Mouse (Mus musculus) hindbrain, postnatal 0 days (tissue): Measurements from ENCODE around the gene Cdon. TPM values are rescaled to one million over a fixed set of nuclear protein-coding genes. Genes with fewer than 3 reads are reported as not detected.
A peak's percentile ranks its signal among the peaks of the same experiment; 100 is the strongest.

ENCODE experiments used
- ATAC-seq: fragments of 200-750 bp; cut with Nextera tagmentation; 2 replicates; pipeline ENCODE4 v1.8.0; 2017; ENCODE audit warnings: mild to moderate bottlenecking, moderate TSS enrichment, moderate library complexity
- DNase-seq: peaks from one replicate; pipeline ENCODE4 v3.0.0-alpha.2; 2015; ENCODE audit warnings: low spot score
- H3K27ac ChIP-seq: fragments of 300-500 bp; sonication (generic); 2 replicates; pipeline ENCODE4 v1.5.1; 2014; ENCODE audit warnings: mild to moderate bottlenecking
- H3K27me3 ChIP-seq: fragments of 300-500 bp; sonication (generic); 2 replicates; pipeline ENCODE4 v1.6.1; 2014; ENCODE audit warnings: low read length, mixed read lengths; ENCODE audit not compliant: insufficient read depth
- H3K36me3 ChIP-seq: fragments of 300-500 bp; sonication (generic); 2 replicates; pipeline ENCODE4 v1.6.1; 2014; ENCODE audit warnings: low read length, mixed read lengths; ENCODE audit not compliant: insufficient read depth
- H3K4me1 ChIP-seq: fragments of 300-500 bp; sonication (generic); 2 replicates; pipeline ENCODE4 v1.6.1; 2014; ENCODE audit warnings: antibody characterized with exemption, low read length, mixed read lengths; ENCODE audit not compliant: insufficient read depth
- H3K4me2 ChIP-seq: fragments of 300-500 bp; sonication (generic); 2 replicates; pipeline ENCODE4 v1.6.1; 2014; ENCODE audit warnings: low read depth, mild to moderate bottlenecking, low read length, moderate library complexity, mixed read lengths
- H3K4me3 ChIP-seq: fragments of 300-500 bp; sonication (generic); 2 replicates; pipeline ENCODE4 v1.5.1; 2014; ENCODE audit warnings: low read length
- H3K9ac ChIP-seq: fragments of 300-500 bp; sonication (generic); replicated peaks from 2 replicates; pipeline ENCODE4 v1.6.1; 2014; ENCODE audit warnings: mild to moderate bottlenecking, low read length, moderate library complexity, mixed read lengths
- H3K9me3 ChIP-seq: fragments of 300-500 bp; sonication (generic); 2 replicates; pipeline ENCODE4 v1.6.1; 2016; ENCODE audit warnings: low read length, mixed read lengths
- CTCF ChIP-seq: IDR thresholded peaks from 2 replicates; pipeline ENCODE4 v1.5.1; 2016; ENCODE audit warnings: antibody characterized with exemption, control low read depth, low read depth
- WGBS: fragments of 180-500 bp; shearing (Covaris S2); extraction: QIAGEN DNeasy Blood & Tissue Kit; methylation state at CpG from one replicate; pipeline ENCODE4 v1.1.7; 2014; 5-methylcytosine and 5-hydroxymethylcytosine counted together
- polyA plus RNA-seq: library from polyadenylated mRNA; unstranded; fragments of >200 nt; fragmentation: Nextera tagmentation; extraction: Ambion mirVana; gene quantifications from 2 replicates; pipeline ENCODE4 v1.2.1, GENCODE M21; 2015
- total RNA-seq: library from RNA; depleted of rRNA; stranded (reverse); fragments of >200 nt; gene quantifications from 2 replicates; pipeline ENCODE4 v1.2.3, GENCODE M21; 2014

Gene Cdon
- total and polyA plus RNA-seq, 2 experiments from 2014 or later = 1.0 to 10.6 TPM

DNA sequence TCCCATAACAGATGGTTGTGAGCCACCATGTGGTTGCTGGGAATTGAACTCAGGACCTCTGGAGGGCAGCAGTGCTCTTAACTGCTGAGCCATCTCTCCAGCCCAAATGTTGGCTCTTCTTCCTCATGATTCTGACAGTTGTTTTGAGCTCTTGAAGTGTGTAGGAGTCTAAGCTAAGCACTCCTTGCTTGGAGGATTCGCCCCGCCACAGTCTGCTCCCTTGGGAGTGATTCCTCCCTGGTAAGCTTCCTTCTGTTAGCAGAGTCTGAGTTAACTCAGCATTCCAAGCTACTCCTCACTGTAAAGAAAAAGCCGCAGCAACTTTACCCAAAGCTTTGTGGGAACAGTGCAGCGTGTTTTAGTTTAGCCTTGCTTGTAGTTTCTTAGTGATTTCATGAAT is 67.6 kb downstream of the Cdon start:
- no peaks in the 10 kb centered on the region for H3K27me3 ChIP-seq
- H3K9me3 ChIP-seq = no peaks in the 10 kb centered on the region
- H3K4me2 ChIP-seq = no peak overlapping the region
- WGBS = 91% methylated on average over 4 of the region's 4 CpGs
- no peak overlapping the region for H3K4me3 ChIP-seq
- ATAC-seq (no peak), DNase-seq (no peak)
- no peak for TF ChIP-seq CTCF
- 0 out of 2 replicates have a peak, but pooled peaks cover 2% of the 10 kb centered on the region for H3K36me3 ChIP-seq
- H3K27ac ChIP-seq = no peak overlapping the region
- H3K4me1 ChIP-seq = no peaks in the 10 kb centered on the region
- no peak overlapping the region for H3K9ac ChIP-seq

DNA sequence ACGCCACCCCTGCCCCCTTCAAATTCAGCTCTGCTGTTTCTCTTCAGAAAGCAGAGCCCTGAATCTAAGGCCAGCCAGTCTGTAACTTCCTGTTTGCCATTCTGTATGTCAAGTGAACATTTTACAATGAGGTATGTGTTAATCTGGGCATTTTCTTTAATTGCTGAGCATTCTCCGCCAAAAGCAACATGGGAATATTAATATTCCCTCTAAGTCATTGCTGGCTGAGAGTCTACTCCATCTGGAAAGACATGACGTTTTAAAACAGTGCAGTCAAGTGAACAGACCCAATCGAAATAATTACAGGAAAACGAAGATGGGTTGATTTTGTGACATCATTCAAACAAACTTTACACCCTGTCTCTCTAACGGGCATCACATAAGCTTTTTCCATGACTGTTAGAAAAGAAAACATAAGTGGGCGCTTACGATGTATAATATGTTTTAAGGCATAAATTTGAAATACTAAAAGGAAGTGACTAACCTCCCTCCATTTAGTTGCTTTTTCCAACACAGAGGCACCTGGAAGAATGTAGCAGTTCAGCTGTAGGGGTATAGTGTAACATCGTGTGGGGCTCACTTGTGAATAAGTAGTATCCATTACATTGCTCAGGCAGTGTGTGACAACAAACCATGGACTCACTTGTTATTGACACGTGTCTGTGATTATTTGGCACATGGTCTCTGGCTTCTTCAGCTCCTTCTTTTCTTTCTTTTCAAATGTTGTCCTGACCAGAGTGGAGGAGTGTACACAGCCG is 70.4 kb downstream of the Cdon start:
- Histone ChIP-seq H3K36me3 (no peaks in the 10 kb centered on the region), H3K9ac (no peak overlapping the region), H3K9me3 (no peaks in the 10 kb centered on the region), H3K4me1 (no peaks in the 10 kb centered on the region), H3K4me2 (no peak overlapping the region), H3K27me3 (no peaks in the 10 kb centered on the region), H3K4me3 (no peak overlapping the region), H3K27ac (no peak overlapping the region)
- no peak for ATAC-seq
- DNase-seq = no peak
- TF ChIP-seq CTCF = no peak
- WGBS = 73% methylated on average over 11 of the region's 11 CpGs

DNA sequence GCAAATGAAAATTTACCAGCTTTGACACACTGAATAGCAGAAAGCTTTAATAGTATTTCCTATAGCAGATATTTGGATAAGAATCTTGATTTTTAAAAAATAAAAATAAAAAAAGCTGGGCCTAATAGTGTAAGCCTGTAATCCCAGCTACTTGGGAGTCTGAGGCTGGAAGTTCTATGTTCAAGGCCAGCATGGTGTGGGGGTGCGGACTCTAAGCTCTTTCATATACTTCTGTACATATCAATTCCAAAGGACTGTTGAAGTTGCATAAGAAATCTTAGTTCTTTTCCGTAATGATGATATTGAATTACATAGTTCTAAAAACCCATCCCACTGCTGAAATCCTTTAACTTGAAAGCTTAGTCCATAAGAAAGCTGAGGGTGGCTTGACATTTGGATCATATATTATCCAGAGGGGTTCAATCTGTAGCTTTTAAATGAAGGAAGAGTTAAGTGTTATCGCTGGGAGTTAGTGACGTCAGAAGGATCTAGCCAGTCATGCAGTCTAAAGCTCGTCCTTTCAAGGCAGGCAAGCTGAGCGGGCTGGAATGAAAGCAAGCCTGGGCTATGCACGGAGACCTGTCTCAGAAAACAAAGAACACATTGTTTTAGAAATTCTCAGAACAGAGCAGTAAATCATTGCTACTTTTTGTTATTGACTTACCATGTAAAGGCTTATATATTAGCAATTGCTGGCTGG is 72.3 kb downstream of the Cdon start:
- Histone ChIP-seq H3K27ac (no peak overlapping the region), H3K4me1 (no peaks in the 10 kb centered on the region), H3K27me3 (no peaks in the 10 kb centered on the region), H3K36me3 (no peaks in the 10 kb centered on the region), H3K9ac (no peak overlapping the region), H3K4me2 (no peak overlapping the region), H3K4me3 (no peak overlapping the region), H3K9me3 (no peaks in the 10 kb centered on the region)
- ATAC-seq (no peak), DNase-seq (no peak)
- TF ChIP-seq CTCF = no peak
- 48% methylated on average over 7 of the region's 7 CpGs for whole genome bisulfite sequencing

DNA sequence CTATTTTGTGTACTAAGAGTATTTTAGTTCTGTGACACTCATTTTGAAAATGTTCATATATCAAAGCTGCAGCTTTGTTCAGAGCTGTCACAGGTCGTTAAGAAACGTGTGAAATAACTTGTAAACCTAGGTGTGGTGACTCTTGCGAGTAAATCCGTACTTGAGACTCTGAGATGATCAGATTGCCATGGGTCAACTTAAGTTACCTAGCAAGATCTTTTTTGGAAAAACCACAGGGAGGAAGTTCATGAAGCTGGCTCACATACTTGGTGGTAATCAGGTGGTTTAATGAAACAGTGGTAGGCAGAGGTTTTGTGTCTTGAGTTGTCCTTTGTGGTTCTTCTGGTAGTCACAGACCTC is 72.8 kb downstream of the Cdon start:
- no peak overlapping the region for H3K4me2 ChIP-seq
- no peaks in the 10 kb centered on the region for H3K36me3 ChIP-seq
- DNase-seq = no peak
- H3K4me3 ChIP-seq = no peak overlapping the region
- no peak overlapping the region for H3K9ac ChIP-seq
- H3K27ac ChIP-seq = no peak overlapping the region
- no peaks in the 10 kb centered on the region for H3K27me3 ChIP-seq
- H3K4me1 ChIP-seq = no peaks in the 10 kb centered on the region
- no peak for TF ChIP-seq CTCF
- ATAC-seq = no peak
- 53% methylated on average over 4 of the region's 4 CpGs for WGBS
- H3K9me3 ChIP-seq = no peaks in the 10 kb centered on the region

DNA sequence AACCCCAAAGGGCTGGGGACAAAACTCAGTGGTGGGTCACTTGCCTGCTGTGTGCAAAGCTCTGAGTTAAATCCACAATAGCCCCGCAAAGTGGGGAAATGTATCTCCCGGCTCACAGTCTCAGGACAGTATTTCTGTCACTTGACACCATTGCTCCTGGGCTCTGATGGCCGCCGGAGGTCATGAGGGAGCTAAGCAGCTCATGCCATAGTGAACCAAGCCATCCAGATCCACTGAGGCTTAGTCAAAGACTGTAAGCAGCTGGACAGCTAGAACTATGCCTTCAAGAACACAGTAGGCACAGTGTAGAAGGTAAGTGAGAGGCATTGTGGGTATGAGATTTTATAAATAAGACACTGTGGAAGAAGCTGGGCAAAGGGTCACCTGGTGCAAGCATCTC is 74.0 kb downstream of the Cdon start:
- H3K4me3 ChIP-seq = no peak overlapping the region
- no peak for TF ChIP-seq CTCF
- ATAC-seq (no peak), DNase-seq (no peak)
- no peaks in the 10 kb centered on the region for H3K4me1 ChIP-seq
- H3K4me2 ChIP-seq = no peak overlapping the region
- no peak overlapping the region for H3K27ac ChIP-seq
- H3K27me3 ChIP-seq = no peaks in the 10 kb centered on the region
- H3K36me3 ChIP-seq = no peaks in the 10 kb centered on the region
- no peaks in the 10 kb centered on the region for H3K9me3 ChIP-seq
- WGBS = 68% methylated on average over 4 of the region's 4 CpGs
- no peak overlapping the region for H3K9ac ChIP-seq

DNA sequence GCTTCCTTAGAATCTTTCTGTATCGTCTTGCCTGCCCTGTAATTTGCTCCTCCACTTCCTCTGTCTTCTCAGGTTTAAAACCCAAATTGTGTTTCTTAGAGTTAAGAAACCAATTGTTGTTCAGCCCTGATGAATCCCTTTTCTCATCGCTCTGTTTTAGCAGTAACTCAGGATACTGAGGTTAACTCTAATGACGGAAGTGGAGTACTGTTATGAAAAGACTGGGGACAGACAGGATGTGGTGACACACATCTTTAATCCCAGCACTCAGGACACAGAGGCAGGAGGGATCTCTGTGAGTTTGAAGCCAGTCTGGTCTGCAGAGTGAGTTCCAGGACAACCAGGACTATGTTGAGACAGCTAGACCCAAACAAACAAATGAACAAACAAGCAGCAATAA is 74.5 kb downstream of the Cdon start:
- Histone ChIP-seq H3K4me2 (no peak overlapping the region), H3K36me3 (no peaks in the 10 kb centered on the region), H3K4me1 (no peaks in the 10 kb centered on the region), H3K9me3 (no peaks in the 10 kb centered on the region), H3K9ac (no peak overlapping the region), H3K27ac (no peak overlapping the region), H3K27me3 (no peaks in the 10 kb centered on the region), H3K4me3 (no peak overlapping the region)
- TF ChIP-seq CTCF = no peak
- no peak for ATAC-seq
- 67% methylated on average over 3 of the region's 3 CpGs for WGBS
- DNase-seq = no peak

DNA sequence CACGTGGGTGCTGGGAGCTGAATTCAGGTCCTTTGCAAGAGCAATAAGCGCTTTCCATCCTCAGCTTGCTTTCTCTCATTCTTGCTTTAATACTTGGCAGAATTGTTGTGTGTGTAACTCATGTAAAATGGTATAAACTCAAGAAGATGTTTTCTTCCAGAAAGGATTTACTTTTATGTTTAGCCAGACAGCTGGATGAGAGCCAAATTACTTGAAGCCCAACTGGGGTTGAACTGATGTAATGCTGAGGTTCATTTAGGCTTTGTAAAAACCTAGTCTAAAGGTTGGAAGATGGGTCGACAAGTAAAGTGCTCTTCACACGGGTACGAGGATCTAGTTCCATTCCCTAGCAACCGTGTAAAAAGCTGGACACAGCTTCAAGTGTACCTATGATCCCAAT is 79.0 kb downstream of the Cdon start:
- ATAC-seq (no peak), DNase-seq (peak; percentile 23)
- 68% methylated on average over 6 of the region's 6 CpGs for WGBS
- Histone ChIP-seq H3K9me3 (no peaks in the 10 kb centered on the region), H3K27ac (no peak overlapping the region), H3K9ac (no peak overlapping the region), H3K36me3 (no peaks in the 10 kb centered on the region), H3K4me3 (no peak overlapping the region), H3K4me1 (no peaks in the 10 kb centered on the region), H3K4me2 (no peak overlapping the region), H3K27me3 (no peaks in the 10 kb centered on the region)
- TF ChIP-seq CTCF = no peak
